Mouse (Mus musculus): ENCODE data around the gene Timmdc1. TPM values are rescaled to one million over a fixed set of nuclear protein-coding genes. Genes with fewer than 3 reads are reported as not detected.

Gene Timmdc1
- total RNA-seq, 2 experiments from 2014 or later = 13.7 to 33.1 TPM

Other genes starting within 250 kb of the Timmdc1 start
- 0.26 TPM in 1 of 2 replicates, not detected in the other for gene Nr1i2, start 227.8 kb downstream of the Timmdc1 start, total RNA-seq (2014; fragmentation: Nextera tagmentation)
- gene Nr1i2, start 227.8 kb downstream of the Timmdc1 start, total RNA-seq (2017) = not detected in 2 replicates
- not detected in 2 replicates for gene Maats1, start 180.5 kb downstream of the Timmdc1 start, total RNA-seq (2014; fragmentation: Nextera tagmentation)
- gene Maats1, start 180.5 kb downstream of the Timmdc1 start, total RNA-seq (2017) = not detected in 2 replicates
- gene Cox17, start 175.7 kb downstream of the Timmdc1 start, total RNA-seq (2014; fragmentation: Nextera tagmentation) = 124 and 168 TPM in 2 replicates
- gene Cox17, start 175.7 kb downstream of the Timmdc1 start, total RNA-seq (2017) = 185 and 260 TPM in 2 replicates
- not detected in 2 replicates for gene Gm21987, start 175.6 kb downstream of the Timmdc1 start, total RNA-seq (2014; fragmentation: Nextera tagmentation)
- gene Gm21987, start 175.6 kb downstream of the Timmdc1 start, total RNA-seq (2017) = not detected in 2 replicates
- gene Popdc2, start 160.5 kb downstream of the Timmdc1 start, total RNA-seq (2014; fragmentation: Nextera tagmentation) = not detected in 2 replicates
- not detected in 2 replicates for gene Popdc2, start 160.5 kb downstream of the Timmdc1 start, total RNA-seq (2017)
- not detected in 2 replicates for gene Pla1a, start 89.5 kb downstream of the Timmdc1 start, total RNA-seq (2014; fragmentation: Nextera tagmentation)
- gene Pla1a, start 89.5 kb downstream of the Timmdc1 start, total RNA-seq (2017) = not detected in 2 replicates
- gene Adprh, start 70.0 kb downstream of the Timmdc1 start, total RNA-seq (2014; fragmentation: Nextera tagmentation) = 18.9 and 31.5 TPM in 2 replicates
- 10.8 and 15.0 TPM in 2 replicates for gene Adprh, start 70.0 kb downstream of the Timmdc1 start, total RNA-seq (2017)
- 0.21 TPM in 1 of 2 replicates, not detected in the other for gene Cd80, start 67.1 kb downstream of the Timmdc1 start, total RNA-seq (2014; fragmentation: Nextera tagmentation)
- 0.52 TPM in 1 of 2 replicates, not detected in the other for gene Cd80, start 67.1 kb downstream of the Timmdc1 start, total RNA-seq (2017)
- 24.7 and 41.3 TPM in 2 replicates for gene Poglut1, start 27.6 kb upstream of the Timmdc1 start, total RNA-seq (2014; fragmentation: Nextera tagmentation)
- gene Poglut1, start 27.6 kb upstream of the Timmdc1 start, total RNA-seq (2017) = 19.8 and 22.6 TPM in 2 replicates
- 58.2 and 91.5 TPM in 2 replicates for gene Tmem39a, start 36.0 kb upstream of the Timmdc1 start, total RNA-seq (2014; fragmentation: Nextera tagmentation)
- 70.2 and 105 TPM in 2 replicates for gene Tmem39a, start 36.0 kb upstream of the Timmdc1 start, total RNA-seq (2017)
- gene Arhgap31, start 190.6 kb upstream of the Timmdc1 start, total RNA-seq (2014; fragmentation: Nextera tagmentation) = 17.4 and 18.3 TPM in 2 replicates
- gene Arhgap31, start 190.6 kb upstream of the Timmdc1 start, total RNA-seq (2017) = 6.5 and 7.7 TPM in 2 replicates
- gene B4galt4, start 219.6 kb upstream of the Timmdc1 start, total RNA-seq (2014; fragmentation: Nextera tagmentation) = 62.7 and 65.3 TPM in 2 replicates
- gene B4galt4, start 219.6 kb upstream of the Timmdc1 start, total RNA-seq (2017) = 58.2 and 61.1 TPM in 2 replicates

Data from granulocyte monocyte progenitor cell, adult 5-6 weeks (primary cell).